Comparison of ENCODE assay signal across 21 mouse cellular contexts in the genomic region with DNA sequence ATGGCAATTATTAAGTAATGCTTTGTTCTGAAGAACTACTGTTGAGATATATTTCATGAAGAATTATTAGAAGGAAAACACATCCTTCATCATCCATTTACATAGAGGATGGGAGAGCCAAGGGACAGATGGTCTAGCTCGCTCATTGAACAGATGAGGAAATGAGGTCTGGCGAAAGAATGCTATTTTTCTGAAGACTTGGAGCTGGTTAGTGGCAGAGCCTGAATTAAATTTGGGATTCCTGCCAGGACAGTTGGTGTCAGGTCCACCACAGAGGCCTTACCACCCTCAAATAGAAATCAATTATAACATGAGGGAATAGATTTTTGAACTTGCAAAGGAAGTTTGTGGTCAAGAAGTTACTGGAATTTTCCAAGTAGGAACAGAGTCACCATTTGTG.
A peak's percentile ranks its signal among the peaks of the same experiment; 100 is the strongest.
DNase-seq lines count a peak whose midpoint lies in the region; ATAC-seq and TF ChIP-seq lines count a peak whose summit lies in the region.
"Had no signal": no experiment of that assay in that cellular context is flagged by ENCODE, and none has a peak within 500 bp of the region (broad histone marks: within the 10 kb centered on the region; RNA-seq: fewer than 3 reads in every experiment).

No protein-coding gene starts in this region.

- no peak for TF ChIP-seq CTCF in layer of hippocampus, adult 2 months (conservative IDR thresholded peaks at IDR 0.05)
- TF ChIP-seq CTCF in cerebellum, adult 2 months (IDR thresholded peaks at IDR 0.05; ENCODE audit: borderline replicate concordance, insufficient read depth, low read depth, low read length) = no peak

- H3K27ac ChIP-seq in layer of hippocampus, adult 2 months = no peak overlapping the region
- H3K27ac ChIP-seq in cerebellum, adult 2 months (ENCODE audit: insufficient read depth, low read length) = no peak overlapping the region
- H3K27ac ChIP-seq in midbrain, embryonic 11.5 days (ENCODE audit: low read depth, low read length) = no peak overlapping the region
- H3K27ac ChIP-seq: embryonic facial prominence, embryonic 15.5 days; forebrain, embryonic 15.5 days; hindbrain, postnatal 0 days; limb, embryonic 15.5 days; liver, embryonic 14.5 days; midbrain, embryonic 13.5 days had no signal

- peak; percentile 7 to 21 for DNase-seq in layer of hippocampus, adult 2 months (ENCODE audit: low spot score in 2 of 2)
- no peak for DNase-seq in layer of hippocampus, postnatal 10 days (ENCODE audit: low spot score in 2 of 2)
- DNase-seq in cerebellum, adult 2 months = peak; percentile 17 to 85
- peak; percentile 38 to 78 for DNase-seq in cerebellum, postnatal 14 days
- DNase-seq in kidney, adult 8-10 months = no peak
- no peak for DNase-seq in midbrain, embryonic 11.5 days (ENCODE audit: low spot score, missing footprints)
- no peak for DNase-seq in testis, postnatal 14 days (ENCODE audit: low spot score)
- DNase-seq: adrenal gland, postnatal 14 days; gastrocnemius, postnatal 14 days; heart, adult 11 months; kidney, postnatal 4 days; lung, embryonic 14.5 days; thymus, postnatal 25 days had no signal

- H3K36me3 ChIP-seq in midbrain, embryonic 11.5 days (ENCODE audit: control insufficient read depth, insufficient read depth, low read length) = no peaks in the 10 kb centered on the region
- H3K36me3 ChIP-seq: embryonic facial prominence, embryonic 15.5 days; forebrain, embryonic 15.5 days; limb, embryonic 15.5 days; midbrain, embryonic 13.5 days had no signal

- 15% methylated on average over 2 of the region's 2 CpGs for WGBS in cerebellum, adult 2 months
- WGBS in midbrain, embryonic 11.5 days = 86% methylated on average over 2 of the region's 2 CpGs

- ATAC-seq in midbrain, embryonic 11.5 days (ENCODE audit: low FRiP score) = no peak
- ATAC-seq: forebrain, embryonic 15.5 days; hindbrain, postnatal 0 days; intestine, postnatal 0 days; midbrain, embryonic 13.5 days had no signal

- peaks cover 4% of the 10 kb centered on the region; the same call in 1 of the 2 replicates for H3K9me3 ChIP-seq in midbrain, embryonic 11.5 days (ENCODE audit: control insufficient read depth, low read length)
- H3K9me3 ChIP-seq: embryonic facial prominence, embryonic 15.5 days; limb, embryonic 15.5 days had no signal

- H3K27me3 ChIP-seq in cerebellum, adult 2 months (ENCODE audit: control insufficient read depth, insufficient read depth, low read length) = no peaks in the 10 kb centered on the region
- no peaks in the 10 kb centered on the region for H3K27me3 ChIP-seq in midbrain, embryonic 11.5 days (ENCODE audit: control insufficient read depth, insufficient read depth, low read length)
- H3K27me3 ChIP-seq: embryonic facial prominence, embryonic 15.5 days; forebrain, embryonic 15.5 days; limb, embryonic 15.5 days; midbrain, embryonic 13.5 days had no signal

- H3K4me3 ChIP-seq in layer of hippocampus, adult 2 months = no peak overlapping the region
- no peak overlapping the region for H3K4me3 ChIP-seq in cerebellum, adult 2 months (replicated peaks; ENCODE audit: insufficient read depth, low read depth, low read length)
- H3K4me3 ChIP-seq in midbrain, embryonic 11.5 days (ENCODE audit: low read depth, low read length) = no peak overlapping the region
- H3K4me3 ChIP-seq: embryonic facial prominence, embryonic 15.5 days; forebrain, embryonic 15.5 days; limb, embryonic 15.5 days; midbrain, embryonic 13.5 days had no signal

- H3K4me1 ChIP-seq in cerebellum, adult 2 months (ENCODE audit: control insufficient read depth, insufficient read depth, low read length) = peaks cover 5% of the 10 kb centered on the region; the same call in 1 of the 2 replicates
- H3K4me1 ChIP-seq in midbrain, embryonic 11.5 days (ENCODE audit: control insufficient read depth, insufficient read depth, low read length) = no peaks in the 10 kb centered on the region
- H3K4me1 ChIP-seq: embryonic facial prominence, embryonic 15.5 days; forebrain, embryonic 15.5 days; limb, embryonic 15.5 days; midbrain, embryonic 13.5 days had no signal

- no peak overlapping the region for H3K9ac ChIP-seq in midbrain, embryonic 11.5 days (ENCODE audit: low read length)
- H3K9ac ChIP-seq: embryonic facial prominence, embryonic 15.5 days; forebrain, embryonic 15.5 days; limb, embryonic 15.5 days; liver, embryonic 14.5 days; lung, embryonic 14.5 days; midbrain, embryonic 13.5 days had no signal

- no peak overlapping the region for H3K4me2 ChIP-seq in midbrain, embryonic 11.5 days
- H3K4me2 ChIP-seq: embryonic facial prominence, embryonic 15.5 days; forebrain, embryonic 15.5 days; heart, embryonic 11.5 days; limb, embryonic 15.5 days; lung, embryonic 14.5 days; midbrain, embryonic 13.5 days had no signal

- no peak for TF ChIP-seq POLR2A in cerebellum, adult 2 months (IDR thresholded peaks at IDR 0.05; ENCODE audit: borderline replicate concordance, insufficient read depth, low read length)

Comparison
In these comparisons a context has a peak if more than half of its experiments do, and no peak if none do; other contexts are left out.
1. DNase-seq: peak in layer of hippocampus, adult 2 months (2 of 2), cerebellum, adult 2 months (2 of 2) and cerebellum, postnatal 14 days (2 of 2); none in layer of hippocampus, postnatal 10 days (0 of 2), kidney, adult 8-10 months (0 of 2), midbrain, embryonic 11.5 days (single experiment) and testis, postnatal 14 days (single experiment).